Mouse (Mus musculus) lung, embryonic 14.5 days (tissue): Measurements from ENCODE around the gene Tsga10ip. TPM values are rescaled to one million over a fixed set of nuclear protein-coding genes. Genes with fewer than 3 reads are reported as not detected.
"Not testable (repeated sequence)": the region's sequence is repeated elsewhere in the genome, so short reads cannot be mapped to it uniquely, and the experiment has no call there.

ENCODE experiments used
- ATAC-seq: fragments of 200-750 bp; cut with Nextera tagmentation; 2 replicates; pipeline ENCODE4 v1.8.0; 2017; ENCODE audit warnings: mild to moderate bottlenecking, moderate TSS enrichment, moderate library complexity; ENCODE audit not compliant: insufficient read depth
- DNase-seq: peaks from one replicate; pipeline ENCODE4 v3.0.0-alpha.2; 2015
- H3K27ac ChIP-seq: fragments of 300-500 bp; sonication (generic); 2 replicates; pipeline ENCODE4 v1.5.1; 2014; ENCODE audit warnings: low read depth, mild to moderate bottlenecking, moderate library complexity
- H3K27me3 ChIP-seq: fragments of 300-500 bp; sonication (generic); 2 replicates; pipeline ENCODE4 v1.6.1; 2014; ENCODE audit warnings: low read length, control low read depth; ENCODE audit not compliant: insufficient read depth
- H3K36me3 ChIP-seq: fragments of 300-500 bp; sonication (generic); 2 replicates; pipeline ENCODE4 v1.6.1; 2014; ENCODE audit warnings: control low read depth; ENCODE audit not compliant: insufficient read depth
- H3K4me1 ChIP-seq: fragments of 300-500 bp; sonication (generic); 2 replicates; pipeline ENCODE4 v1.6.1; 2014; ENCODE audit warnings: antibody characterized with exemption, control low read depth; ENCODE audit not compliant: insufficient read depth
- H3K4me2 ChIP-seq: fragments of 300-500 bp; sonication (generic); 2 replicates; pipeline ENCODE4 v1.6.1; 2014; ENCODE audit warnings: mild to moderate bottlenecking
- H3K4me3 ChIP-seq: fragments of 300-500 bp; sonication (generic); 2 replicates; pipeline ENCODE4 v1.5.1; 2014; ENCODE audit warnings: low read depth, low read length
- H3K9ac ChIP-seq: fragments of 300-500 bp; sonication (generic); 2 replicates; pipeline ENCODE4 v1.6.1; 2014
- H3K9me3 ChIP-seq: fragments of 300-500 bp; sonication (generic); 2 replicates; pipeline ENCODE4 v1.6.1; 2016; ENCODE audit warnings: low read depth, low read length, control low read depth
- CTCF ChIP-seq: IDR thresholded peaks from 2 replicates; pipeline ENCODE4 v1.5.1; 2016; ENCODE audit warnings: antibody characterized with exemption, low read depth
- WGBS: fragments of 180-500 bp; shearing (Covaris S2); extraction: QIAGEN DNeasy Blood & Tissue Kit; methylation state at CpG from one replicate; pipeline ENCODE4 v1.1.7; 2014; 5-methylcytosine and 5-hydroxymethylcytosine counted together
- polyA plus RNA-seq: library from polyadenylated mRNA; unstranded; fragments of >200 nt; fragmentation: Nextera tagmentation; extraction: Ambion mirVana; gene quantifications from 2 replicates; pipeline ENCODE4 v1.2.1, GENCODE M21; 2014

Gene Tsga10ip
- polyA plus RNA-seq, 1 experiment from 2014 or later: not detected

DNA sequence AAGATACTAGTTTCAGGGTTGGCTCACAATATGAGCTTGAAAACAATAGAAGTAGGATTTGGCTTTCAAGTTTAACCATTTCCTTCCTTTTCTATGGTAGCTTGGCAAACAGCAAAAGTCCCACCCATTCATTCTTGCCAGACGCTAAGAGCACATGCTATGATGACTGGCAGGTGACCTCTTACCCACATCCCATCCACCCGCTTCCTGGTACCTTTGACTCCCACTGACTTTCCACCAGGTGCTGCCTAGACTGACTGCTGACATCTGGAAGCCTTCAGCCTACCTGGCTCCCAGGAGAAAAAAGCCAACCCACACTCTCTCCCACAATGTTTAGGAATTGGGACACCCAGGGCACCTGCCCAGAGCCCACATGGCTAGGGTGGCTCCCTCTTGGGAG lies 38.2 kb downstream of the Tsga10ip start:
- Histone ChIP-seq H3K4me3 (no peak overlapping the region), H3K9ac (no peak overlapping the region), H3K36me3 (peaks cover 31% of the 10 kb centered on the region), H3K4me2 (no peak overlapping the region), H3K9me3 (no peaks in the 10 kb centered on the region), H3K27me3 (no peaks in the 10 kb centered on the region), H3K4me1 (peaks cover 11% of the 10 kb centered on the region), H3K27ac (no peak overlapping the region)
- no peak for TF ChIP-seq CTCF
- 86% methylated on average over 2 of the region's 2 CpGs for WGBS
- DNase-seq: no peak
- ATAC-seq: no peak

GRCm38 (mm10) chr19:5362186-5362585 lies 40.1 kb downstream of the Tsga10ip start:
- H3K27me3 ChIP-seq: no peaks in the 10 kb centered on the region
- H3K4me1 ChIP-seq: peaks cover 4% of the 10 kb centered on the region
- H3K4me2 ChIP-seq: no peak overlapping the region
- H3K36me3 ChIP-seq: peaks cover 18% of the 10 kb centered on the region
- H3K9me3 ChIP-seq: no peaks in the 10 kb centered on the region
- no peak overlapping the region for H3K27ac ChIP-seq
- no peak overlapping the region for H3K9ac ChIP-seq
- H3K4me3 ChIP-seq: no peak overlapping the region
- no peak for DNase-seq
- no peak for ATAC-seq
- WGBS: 76% methylated on average over 2 of the region's 2 CpGs
- no peak for TF ChIP-seq CTCF

- no peak overlapping the region for H3K4me3 ChIP-seq
- ATAC-seq (no peak), DNase-seq (no peak)
- H3K4me2 ChIP-seq: no peak overlapping the region
- no peak overlapping the region for H3K9ac ChIP-seq
- H3K36me3 ChIP-seq: no peaks in the 10 kb centered on the region
- no peaks in the 10 kb centered on the region for H3K4me1 ChIP-seq
- no peaks in the 10 kb centered on the region for H3K27me3 ChIP-seq
- no CpG with 5 or more reads among the region's 1 CpGs for whole genome bisulfite sequencing
- TF ChIP-seq CTCF: no peak
- H3K9me3 ChIP-seq: no peaks in the 10 kb centered on the region
- H3K27ac ChIP-seq: no peak overlapping the region
Measured at GRCm38 (mm10) chr19:5356080-5356479, 46.2 kb downstream of the Tsga10ip start.

DNA sequence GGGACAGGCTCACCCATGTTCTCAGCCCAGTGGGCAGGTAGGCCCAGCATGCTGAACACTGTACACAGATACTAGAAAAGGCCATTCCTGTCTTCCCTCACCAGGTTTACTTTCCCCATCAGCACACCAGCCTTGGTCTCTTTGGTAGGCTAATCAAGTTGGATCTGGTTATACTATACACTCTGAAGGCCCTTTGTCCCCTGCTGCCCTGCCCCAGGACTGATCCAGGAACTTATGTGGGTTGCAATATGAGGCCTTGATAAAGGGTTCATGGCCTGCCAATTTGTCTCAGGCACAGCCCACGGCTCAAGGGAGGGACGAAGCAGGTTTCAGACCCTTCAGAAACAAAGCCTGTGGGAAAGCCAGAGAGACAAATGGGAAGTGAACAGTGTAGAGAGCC lies 48.7 kb downstream of the Tsga10ip start:
- H3K9me3 ChIP-seq: no peaks in the 10 kb centered on the region
- WGBS: 62% methylated on average over 2 of the region's 2 CpGs
- no peak overlapping the region for H3K9ac ChIP-seq
- H3K4me1 ChIP-seq: no peaks in the 10 kb centered on the region
- DNase-seq (no peak), ATAC-seq (no peak)
- H3K27me3 ChIP-seq: no peaks in the 10 kb centered on the region
- H3K36me3 ChIP-seq: no peaks in the 10 kb centered on the region
- no peak overlapping the region for H3K4me2 ChIP-seq
- TF ChIP-seq CTCF: no peak
- H3K4me3 ChIP-seq: no peak overlapping the region
- H3K27ac ChIP-seq: no peak overlapping the region

DNA sequence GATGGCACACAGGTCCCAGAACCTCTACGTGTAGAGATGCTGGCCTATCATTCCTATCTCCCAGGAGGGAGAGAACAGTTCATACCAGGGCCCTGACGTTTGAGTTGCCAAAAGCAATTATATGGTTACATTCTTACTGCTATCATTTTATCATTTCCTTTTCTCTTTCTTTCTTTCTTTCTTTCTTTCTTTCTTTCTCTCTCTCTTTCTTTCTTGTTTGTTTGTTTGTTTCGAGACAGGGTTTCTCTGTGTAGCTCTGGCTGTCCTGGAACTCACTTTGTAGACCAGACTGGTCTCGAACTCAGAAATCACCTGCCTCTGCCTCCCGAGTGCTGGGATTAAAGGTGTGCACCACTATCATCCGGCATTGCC lies 52.8 kb downstream of the Tsga10ip start, which contains the start of gene Cst6:
Gene Cst6 (minus strand): TSS at position 73 of the 372 bp plus-strand sequence.
- peak within 1 kb of the TSS; percentile 42 for H3K9ac ChIP-seq
- H3K4me3 ChIP-seq: peak within 1 kb of the TSS; percentile 27
- ATAC-seq, H3K27ac ChIP-seq, H3K27me3 ChIP-seq, H3K36me3 ChIP-seq, DNase-seq, H3K4me1 ChIP-seq, H3K9me3 ChIP-seq: not testable (repeated sequence)
- WGBS: 55% methylated on average over 6 of the region's 6 CpGs
- H3K4me2 ChIP-seq: peak within 1 kb of the TSS; percentile 64

DNA sequence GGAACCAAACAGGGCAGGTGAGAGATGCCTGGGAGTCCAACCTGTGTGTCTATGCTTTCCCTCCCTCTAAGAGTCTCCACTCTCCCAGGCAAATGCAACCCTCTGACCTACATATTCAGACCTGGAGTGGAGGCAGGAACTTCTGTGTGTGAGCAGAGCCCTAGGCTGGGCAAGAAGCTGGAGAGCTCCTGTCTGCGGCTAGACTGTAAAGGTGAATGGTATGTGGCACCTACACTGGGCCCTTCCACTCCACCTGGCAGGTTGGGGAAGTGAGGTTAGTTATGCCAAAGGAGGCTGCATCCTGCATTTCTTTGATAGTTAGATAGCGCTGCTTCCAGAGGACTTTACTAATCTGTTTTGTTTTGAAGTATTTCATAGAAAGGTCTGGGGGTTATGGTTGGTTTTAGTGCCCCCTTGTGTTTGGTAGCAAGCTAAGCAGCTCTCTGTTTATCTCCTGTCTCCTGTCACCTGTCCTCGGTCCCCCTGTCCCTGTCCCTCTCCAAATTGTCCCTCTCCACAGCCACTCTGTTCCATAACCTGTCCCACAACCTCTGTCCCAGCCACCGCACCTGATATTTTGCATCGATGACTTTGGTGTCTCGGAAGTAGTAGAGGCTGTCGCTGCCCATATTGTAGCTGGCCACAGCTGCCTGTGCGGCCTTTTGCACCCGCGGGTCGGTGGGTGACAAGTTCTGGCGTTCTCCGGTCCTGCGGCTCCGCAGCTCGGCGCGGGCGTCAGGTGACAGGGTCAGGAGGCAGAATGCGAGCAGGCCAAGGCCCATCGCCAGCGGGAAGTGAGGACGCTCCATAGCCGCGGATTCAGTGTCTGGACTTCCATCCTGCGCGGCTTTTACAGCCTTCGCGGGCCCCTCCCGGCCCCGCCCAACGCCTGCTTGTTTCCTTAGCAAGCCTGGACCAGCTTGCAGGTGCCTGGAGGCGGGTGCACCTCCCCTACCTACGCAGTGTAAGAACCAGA lies 53.5 kb downstream of the Tsga10ip start:
- Histone ChIP-seq H3K9ac (peak overlapping the region; percentile 42), H3K4me2 (peak overlapping the region; percentile 64), H3K9me3 (no peaks in the 10 kb centered on the region), H3K4me3 (peak overlapping the region; percentile 27), H3K27ac (no peak overlapping the region), H3K36me3 (no peaks in the 10 kb centered on the region), H3K4me1 (no peaks in the 10 kb centered on the region), H3K27me3 (no peaks in the 10 kb centered on the region)
- ATAC-seq: no peak
- TF ChIP-seq CTCF: peak; percentile 52
- DNase-seq: peak; percentile 57
- 4% methylated on average over 34 of the region's 34 CpGs for WGBS

GRCm38 (mm10) chr19:5348064-5348463 lies 54.3 kb downstream of the Tsga10ip start:
- no peak for TF ChIP-seq CTCF
- Histone ChIP-seq H3K27me3 (no peaks in the 10 kb centered on the region), H3K4me1 (no peaks in the 10 kb centered on the region), H3K9ac (no peak overlapping the region), H3K9me3 (no peaks in the 10 kb centered on the region), H3K4me3 (no peak overlapping the region), H3K36me3 (no peaks in the 10 kb centered on the region), H3K4me2 (no peak overlapping the region), H3K27ac (no peak overlapping the region)
- ATAC-seq: no peak
- no peak for DNase-seq
- WGBS: 80% methylated on average over 6 of the region's 6 CpGs
